Mouse (Mus musculus) heart, adult 9 months (tissue): Measurements from ENCODE around the gene Gm45521.

Experiments used
- DNase-seq, 2 experiments: peaks; one replicate each; pipeline ENCODE4 v3.0.0; 2022; ENCODE audit warnings: low spot score in 2 of 2

The Gm45521 gene

DNA sequence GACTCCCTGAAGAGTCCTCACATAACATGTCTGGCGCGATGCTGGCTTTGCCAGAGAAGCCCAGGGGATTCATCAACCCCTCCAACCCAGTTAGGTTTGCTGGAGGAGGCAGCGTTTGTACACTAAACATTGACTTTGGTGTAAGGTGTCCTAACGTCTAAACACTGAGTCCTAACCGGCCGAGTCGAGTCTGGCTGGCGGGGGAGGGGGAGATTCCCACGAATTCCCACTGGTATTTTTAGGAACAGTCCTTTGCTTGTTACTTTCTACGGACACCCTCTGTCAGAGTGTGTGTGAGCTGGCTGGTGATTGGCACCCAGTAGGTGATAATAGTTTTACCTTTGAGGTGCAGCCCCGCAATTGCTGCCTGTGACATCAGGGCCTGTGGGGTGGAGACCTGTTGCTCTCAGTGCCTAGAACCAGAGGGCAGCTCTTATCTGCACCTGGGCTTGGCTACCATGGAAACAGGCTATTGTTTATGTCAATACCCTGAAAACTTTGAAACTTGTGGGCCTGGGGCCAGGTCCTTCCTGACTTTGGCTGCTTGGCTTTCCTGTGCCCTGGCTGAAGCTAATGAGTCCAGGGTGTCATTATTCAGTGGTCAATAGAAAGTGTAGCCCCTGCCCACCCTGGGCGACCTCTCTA lies 4.4 kb upstream of the Gm45521 start:
- DNase-seq: peak; percentile 64 to 72

DNA sequence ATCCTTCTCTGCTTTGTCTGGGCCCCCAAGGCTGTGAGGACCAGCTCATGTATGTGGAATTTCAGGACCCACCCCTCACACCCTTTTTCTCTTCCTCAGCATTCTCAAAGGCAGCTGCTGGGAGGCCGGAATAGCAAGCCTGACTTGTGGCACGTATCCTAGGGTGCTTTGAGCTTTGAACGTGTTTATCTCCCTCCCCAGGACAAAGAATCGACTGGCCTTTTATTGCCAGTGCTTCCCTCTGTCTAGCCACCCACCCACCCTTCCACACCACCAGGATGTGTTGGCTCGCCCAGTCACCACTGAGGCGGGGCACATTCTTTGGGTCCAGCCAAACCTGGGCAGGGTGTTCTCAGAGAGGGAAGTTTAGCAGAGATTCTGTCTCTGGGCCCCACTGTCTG lies 3.0 kb upstream of the Gm45521 start:
- peak in 1 of 2 experiments; percentile 17 for DNase-seq

DNA sequence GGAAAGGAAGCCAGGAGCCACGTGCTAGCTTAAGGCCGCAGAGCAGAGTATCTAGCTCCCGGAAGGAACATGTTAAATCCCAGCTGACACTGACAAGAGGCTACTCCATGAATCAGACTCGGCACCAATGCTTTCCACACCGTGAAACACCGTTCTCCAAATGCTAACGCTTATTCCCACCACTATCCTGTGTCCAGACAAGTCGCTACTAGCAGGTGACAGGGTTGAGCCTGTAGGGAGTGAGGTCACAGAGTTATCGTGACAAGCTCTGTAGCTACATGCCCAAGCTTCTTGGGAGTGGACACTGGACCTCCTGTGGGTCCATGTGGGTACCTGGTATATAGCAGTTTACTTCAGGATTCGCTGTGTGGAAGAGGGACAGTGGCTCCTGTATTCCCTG lies 661 bp upstream of the Gm45521 start:
- no peak for DNase-seq

DNA sequence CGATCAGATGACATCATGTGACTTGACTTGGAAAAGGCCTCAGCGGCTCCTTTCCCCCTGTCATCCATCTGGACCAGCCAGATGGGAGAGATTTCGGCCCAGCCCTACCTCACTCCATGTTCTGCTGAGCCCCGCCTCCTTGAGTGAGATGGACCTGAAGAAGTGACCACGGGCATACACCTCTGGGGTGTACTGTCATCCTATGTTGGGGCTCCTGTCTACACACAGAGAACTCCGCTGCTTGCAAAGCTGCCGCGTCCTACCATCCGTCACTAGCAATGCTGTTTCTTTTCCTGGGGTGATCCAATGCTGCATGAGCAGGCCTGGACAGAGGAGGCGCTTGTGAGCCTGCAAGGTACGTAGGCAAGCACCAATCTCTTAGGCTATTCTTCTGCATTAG lies 3.5 kb downstream of the Gm45521 start:
- no peak for DNase-seq

DNA sequence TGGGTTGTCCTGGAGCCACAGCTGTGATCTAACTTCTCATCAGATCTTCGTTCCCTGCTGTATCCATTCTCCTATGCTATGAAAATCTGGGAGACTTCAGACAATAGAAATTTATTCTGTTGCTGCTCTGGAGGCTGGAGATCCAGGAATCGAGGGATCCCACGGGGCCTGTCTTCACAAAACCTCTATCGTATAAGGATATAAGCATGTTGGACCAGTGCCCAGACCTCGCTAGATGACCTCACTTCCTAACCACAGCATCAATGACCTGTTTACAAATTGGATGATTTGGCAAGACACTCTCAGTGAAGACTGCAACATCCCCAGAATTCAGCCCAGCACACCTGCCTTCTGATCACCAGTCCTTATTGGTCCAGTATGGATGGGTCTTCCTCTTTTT lies 4.6 kb downstream of the Gm45521 start:
- DNase-seq: no peak

DNA sequence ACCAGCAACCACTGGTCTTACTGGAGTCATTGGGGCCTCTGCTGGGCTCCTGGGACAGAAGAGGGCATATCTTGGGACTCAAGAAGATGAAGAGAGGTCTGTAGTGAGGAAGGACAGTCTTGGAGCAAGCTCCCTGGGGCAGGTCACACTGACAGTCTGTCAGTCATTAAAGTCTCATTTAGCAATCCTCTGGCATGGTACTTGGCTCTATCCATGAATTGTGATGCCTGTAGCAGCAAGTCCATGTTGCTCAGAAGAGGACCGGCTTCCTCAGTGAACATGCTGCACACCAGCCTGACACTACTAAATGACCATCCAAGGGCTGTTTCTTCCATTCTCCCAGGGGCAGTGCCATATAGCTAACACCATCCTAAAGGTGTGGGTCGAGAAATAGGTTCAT lies 5.5 kb downstream of the Gm45521 start:
- no peak for DNase-seq

DNA sequence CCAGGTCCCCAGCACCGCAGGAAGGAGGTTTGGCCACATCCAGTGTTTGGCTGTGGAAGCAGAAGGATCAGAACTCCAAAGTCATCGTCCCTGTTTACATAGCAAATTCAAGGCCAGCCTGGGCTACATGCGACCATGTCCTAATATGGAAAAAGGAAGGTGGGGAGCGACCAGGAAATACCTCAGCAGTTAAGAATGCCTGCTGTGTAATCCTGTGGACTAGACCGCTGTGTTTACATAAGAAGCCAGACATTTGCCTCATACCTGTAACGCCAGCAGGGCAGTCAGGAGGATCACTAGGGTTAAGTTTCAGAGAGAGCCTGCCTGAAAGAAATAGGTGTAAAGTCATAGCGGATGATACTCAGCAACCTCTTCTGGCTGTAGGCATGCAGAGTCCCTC lies 6.1 kb downstream of the Gm45521 start:
- no peak for DNase-seq

DNA sequence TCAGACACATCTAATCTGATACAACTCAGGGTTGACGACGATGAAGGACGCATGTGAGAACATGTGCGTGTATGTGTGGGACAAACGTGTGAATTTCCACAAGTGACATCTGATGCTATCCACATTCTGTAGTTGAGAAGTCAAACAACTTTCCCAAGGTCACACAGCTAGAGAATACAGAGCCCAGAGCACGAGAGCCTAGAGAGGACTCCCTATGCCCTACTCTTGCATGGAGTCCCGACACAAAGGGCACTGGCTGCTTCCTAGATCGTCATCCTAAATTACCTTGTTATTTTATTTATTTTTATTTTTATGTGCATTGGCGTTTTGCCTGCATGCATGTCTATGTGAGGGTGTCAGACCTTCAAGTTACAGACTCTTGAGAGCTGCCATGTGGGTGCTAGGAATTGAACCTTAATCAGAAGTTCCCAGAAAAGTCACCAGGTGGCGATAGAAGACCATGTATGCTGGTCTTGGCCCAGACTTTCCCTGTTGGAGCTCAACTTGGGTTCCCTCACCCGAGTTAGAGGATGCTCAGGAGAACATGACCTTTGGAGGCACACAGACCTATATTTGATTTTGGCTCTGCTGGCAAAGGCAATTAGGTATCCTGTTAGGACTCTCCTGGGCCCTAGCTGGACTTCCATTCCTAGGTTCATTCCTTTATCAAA lies 7.3 kb downstream of the Gm45521 start:
- DNase-seq: peak in 1 of 2 experiments; percentile 72

DNA sequence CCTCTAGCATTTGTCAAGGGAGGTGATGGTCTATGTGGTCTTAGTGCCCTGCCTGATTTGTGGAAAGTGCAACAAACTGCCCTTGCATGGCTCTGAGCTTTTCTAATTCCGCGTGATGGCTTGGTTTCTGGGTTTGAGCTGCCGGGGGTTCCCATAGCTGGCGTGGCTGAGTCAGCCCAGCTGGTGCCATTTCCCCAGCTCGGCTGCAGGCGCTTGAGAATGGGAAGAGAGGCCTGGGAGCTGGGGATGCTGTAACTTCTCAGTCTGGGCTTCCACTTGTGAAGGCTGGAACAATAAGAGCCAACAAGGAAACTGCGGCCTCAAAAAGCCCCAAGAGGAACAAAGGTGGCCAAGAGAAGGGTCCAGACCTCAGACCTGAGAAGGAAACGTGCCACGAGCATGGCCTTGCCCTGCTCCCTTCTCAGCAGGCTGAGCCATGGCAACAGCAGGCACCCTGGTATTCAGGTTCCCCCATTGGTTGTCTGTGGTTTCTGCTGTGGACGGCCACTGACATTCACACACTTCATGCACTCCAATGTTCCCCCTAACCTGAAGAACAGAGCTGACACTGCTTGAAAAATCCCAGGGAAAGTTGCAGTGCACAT lies 14.9 kb downstream of the Gm45521 start:
- no peak for DNase-seq

DNA sequence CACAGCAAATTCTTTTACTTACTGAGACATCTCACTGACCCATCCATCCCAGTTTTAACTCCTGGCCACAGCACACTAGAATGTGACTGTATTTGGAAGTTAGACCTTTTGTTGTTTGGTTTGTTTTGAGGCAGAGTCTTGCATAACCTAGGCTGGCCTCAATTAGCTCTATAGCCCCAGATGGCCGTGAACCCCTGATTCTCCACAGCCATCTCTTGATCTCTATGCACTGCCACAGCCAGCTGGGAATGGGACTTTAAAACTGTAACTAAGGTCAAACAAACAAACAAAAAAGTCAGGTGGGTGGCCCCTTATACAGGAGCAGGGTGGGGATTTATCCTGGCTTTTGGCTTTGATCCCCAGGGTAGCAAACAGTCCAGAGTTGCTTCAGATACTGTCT lies 17.6 kb downstream of the Gm45521 start:
- DNase-seq: no peak

DNA sequence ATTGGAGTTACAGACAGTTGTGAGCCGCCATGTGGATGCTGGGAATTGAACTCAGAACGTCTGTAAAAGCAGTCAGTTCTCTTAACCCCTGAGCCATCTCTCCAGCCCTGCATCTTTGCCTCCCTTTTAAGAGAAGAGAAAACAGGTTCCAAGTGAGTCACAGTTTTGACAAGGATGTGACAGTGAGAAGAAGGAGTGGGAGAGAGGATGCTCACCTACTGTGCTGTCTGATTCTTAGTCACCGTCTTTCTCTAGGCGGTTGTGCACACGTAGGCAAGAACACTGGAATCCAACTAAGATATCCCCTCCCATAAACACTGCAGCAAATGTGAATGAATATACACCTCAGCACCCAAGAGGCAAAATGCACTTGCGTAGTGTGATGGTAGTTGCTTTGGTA lies 18.1 kb downstream of the Gm45521 start:
- DNase-seq: no peak

DNA sequence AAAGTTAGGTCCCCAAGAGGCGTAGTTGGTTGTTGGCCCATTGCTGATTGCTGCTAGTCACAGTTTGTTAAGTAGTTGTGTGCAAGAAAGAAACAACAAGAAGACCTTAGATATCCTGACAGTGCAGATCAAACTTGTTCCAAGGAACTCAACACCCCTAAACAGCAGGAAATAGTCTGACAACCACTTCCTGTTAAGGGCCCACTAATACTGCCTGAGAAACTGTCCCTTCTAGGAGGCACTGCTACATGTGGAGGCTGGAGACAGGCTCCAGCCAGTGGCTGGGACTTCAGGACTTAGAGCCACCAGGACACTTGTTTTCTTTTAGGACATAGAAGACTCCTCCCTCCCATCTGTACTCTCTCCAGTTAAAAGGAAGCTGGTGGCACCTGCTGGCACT lies 20.4 kb downstream of the Gm45521 start:
- no peak for DNase-seq

DNA sequence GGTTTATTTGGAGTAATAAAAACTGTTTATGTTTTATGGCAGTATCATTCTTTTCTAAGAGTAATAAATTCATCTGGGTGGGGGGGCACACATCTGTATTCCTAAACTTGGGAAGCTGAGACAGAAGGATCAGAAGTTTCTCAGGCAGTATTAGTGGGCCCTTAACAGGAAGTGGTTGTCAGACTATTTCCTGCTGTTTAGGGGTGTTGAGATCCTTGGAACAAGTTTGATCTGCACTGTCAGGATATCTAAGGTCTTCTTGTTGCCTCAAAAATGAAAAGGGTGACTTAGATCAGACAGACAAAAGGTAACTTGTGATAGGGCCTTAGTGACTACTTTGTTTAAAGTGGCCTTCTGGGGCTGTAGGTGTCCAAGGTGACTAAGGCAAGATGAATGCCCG lies 21.1 kb downstream of the Gm45521 start:
- no peak for DNase-seq

DNA sequence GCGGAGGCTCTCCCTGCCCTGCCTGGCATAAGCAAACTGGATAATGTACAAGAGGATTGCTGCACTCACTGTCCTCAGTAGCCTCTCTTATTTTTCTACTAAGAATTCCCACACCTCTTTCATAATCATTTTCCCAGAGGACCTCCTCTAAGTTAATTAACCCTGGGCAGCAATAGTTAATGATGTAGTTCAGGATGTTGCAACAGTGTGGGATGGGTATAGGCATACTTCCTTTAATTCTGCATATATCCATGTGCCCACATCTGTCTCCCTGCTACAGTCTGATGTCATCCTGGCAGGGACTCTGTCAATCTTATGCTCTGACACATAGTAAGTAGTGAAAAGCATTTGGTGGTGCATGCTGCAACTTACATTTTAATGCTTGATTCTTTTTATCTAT lies 24.1 kb downstream of the Gm45521 start:
- no peak for DNase-seq

DNA sequence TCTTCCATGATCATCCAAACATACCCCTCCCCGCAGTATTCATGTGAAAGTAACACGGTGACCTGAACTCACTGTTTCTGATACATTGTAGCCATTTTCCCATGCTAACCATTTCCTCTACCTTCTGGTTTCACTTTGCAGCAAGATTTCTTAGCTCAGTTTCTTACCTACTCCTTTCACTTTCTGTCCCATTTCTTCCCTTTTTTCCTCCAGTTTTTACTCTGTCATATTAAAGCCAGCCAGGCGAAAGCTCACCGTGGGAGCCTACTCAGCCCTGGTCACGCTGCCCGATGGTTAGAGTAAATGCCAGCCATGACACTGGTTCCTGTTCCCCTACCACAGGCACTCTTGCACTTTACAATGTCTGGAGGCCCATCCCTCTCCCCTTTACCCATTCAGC lies 29.8 kb downstream of the Gm45521 start:
- no peak for DNase-seq

DNA sequence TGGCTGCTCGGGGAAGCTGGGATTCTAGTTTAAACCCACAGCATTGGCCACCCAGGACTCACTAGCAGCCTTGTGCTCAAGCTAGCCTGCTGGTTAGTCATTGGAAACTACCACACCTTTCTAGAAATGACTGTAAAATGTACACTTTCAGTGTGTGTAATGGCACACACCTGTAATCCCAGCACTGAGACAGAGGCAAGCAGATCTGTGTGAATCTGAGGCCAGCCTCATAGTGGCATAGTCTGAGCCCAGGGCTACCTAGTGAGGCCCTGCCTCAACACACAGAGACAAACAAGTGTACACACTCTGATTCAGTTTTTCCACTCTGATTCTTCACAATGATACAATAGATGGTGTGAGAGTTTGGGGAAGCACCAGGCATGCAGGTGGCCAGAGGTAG lies 32.3 kb downstream of the Gm45521 start:
- DNase-seq: no peak

DNA sequence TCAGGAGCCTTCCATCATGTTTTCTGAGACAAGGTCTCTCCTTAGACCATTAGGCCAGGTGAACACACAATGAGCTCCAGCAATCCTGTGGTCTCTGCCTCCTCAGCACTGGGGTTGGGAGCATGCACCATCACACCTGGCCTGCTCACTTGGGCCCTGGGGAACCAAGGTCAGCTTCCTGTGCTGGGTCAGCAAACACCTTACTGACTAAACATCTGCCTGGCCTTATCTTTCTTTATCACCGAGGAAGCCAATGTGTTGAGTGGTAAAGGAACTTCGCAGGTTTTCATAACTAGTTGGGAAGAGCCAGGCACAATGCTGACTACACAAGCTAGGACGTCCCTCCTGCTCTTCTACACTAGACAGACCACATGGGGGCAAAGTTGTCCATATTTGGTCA lies 32.9 kb downstream of the Gm45521 start:
- DNase-seq: no peak

DNA sequence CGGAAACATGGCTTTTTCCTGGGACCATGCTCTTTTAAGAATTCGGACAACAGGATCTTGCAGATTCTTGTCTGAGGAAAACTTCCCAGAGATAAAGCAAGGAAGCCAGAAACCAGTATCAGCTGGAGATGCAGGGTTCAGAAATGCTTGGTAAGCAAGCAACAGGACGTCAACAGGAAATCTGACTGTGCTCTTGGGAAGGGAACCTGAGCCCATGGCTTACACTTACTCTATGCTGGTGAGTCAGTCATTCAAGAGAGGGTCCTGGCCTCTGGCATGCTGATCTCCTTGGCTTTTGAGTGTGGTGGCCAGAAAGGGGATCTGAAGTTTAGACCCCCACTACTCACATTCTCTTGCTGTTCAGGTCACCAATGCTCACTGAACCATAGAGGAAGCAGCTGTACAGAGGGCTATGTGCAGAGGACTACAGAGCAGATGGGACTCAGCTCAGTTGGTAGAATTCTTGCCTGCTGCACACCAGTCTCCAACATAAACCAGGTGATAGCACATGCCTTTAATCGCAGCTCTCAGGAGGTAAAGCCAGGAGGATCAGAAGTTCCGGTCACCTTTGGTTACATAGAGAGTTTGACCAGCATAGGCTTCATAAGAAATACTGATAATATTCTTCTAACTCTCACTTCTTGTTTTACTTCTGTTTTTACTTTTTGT lies 34.2 kb downstream of the Gm45521 start:
- DNase-seq: no peak

DNA sequence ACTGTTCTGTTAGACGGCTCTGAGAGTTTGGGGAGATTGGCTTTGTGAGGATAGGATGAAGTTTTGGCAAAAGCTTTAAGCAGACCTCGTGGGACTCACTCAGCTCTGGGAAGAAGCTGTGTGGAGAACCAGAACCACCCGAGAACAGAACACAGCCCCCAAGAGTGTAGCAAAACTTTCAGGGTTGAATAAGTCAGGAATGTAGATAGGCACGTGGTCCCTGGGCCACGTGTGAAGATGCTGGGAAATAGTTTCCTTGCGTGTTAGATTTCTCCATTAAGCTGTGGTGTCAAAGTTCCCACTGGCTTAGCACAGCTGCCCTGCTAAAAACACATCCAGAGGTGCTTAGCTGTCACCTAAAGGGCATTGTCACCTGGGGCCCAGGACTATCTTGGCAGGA lies 35.1 kb downstream of the Gm45521 start:
- DNase-seq: no peak

DNA sequence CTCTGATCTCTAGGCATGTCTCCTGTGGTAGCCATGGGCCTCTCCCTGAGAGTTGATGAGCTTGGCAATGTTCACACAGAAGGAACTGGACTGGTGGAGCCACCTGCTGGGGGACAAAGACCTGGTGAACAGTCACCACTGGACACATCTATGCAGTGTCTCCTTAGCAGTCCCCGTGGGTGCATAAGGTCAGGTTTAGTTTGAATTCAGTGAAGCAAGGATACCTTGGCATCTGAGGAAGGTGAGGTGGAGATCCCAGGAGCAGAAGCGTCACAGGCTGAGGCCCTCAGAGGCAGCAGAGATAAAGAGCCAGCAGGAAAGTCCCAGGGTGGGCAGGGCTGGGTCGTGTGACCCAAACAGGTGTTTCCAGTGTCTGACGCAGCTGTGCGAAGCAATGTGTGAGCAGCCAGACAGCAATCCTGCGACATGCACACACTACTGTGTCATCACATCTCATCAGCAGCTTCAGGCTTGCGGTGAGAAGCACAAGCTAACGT lies 37.2 kb downstream of the Gm45521 start, which contains the start of gene Dnase1l3:
TSS of gene Dnase1l3 (minus strand) at position 303 of the 497 bp plus-strand sequence.
- no peak for DNase-seq

DNA sequence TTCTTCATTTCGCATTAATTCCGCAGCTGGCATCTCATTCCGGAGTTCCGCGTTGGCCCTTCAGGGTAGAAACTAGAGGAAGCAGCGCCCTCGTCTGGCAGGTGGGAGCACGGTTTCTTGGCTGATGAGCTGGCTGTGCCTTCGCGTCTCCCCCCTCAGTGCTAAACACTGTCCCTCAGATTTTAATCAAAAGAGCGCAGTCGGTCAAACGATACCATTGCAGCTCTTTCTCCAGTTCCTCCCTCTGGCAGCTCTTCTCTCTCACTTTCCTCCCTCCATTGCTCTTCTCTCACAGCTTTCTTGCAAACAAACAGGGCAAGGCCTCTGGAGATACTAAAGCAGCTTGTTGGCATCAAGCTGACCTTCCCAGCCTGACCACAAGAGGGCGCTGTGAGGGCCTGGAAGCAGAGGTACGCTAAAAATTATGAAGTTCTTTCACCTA lies 40.2 kb downstream of the Gm45521 start:
- peak; percentile 78 to 90 for DNase-seq

DNA sequence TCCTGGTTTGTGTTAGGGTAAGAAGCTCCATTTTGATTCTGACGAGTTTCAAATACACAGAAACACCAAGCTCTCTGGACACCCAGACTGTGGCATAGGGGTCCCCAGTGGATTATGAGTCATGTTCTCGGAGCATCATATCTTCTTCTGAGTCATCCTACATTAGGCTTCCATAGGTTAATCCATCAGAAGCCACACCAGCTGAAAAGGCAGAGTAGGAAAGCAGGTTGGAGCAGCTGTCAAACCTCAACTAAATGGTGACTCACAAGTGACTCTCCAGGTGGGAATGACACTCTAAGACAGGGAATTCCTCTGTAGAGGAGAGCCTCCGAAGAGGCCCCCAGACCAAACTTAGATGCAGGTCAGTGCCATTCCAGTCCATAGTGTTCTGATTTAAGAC lies 41.9 kb downstream of the Gm45521 start:
- DNase-seq: no peak

DNA sequence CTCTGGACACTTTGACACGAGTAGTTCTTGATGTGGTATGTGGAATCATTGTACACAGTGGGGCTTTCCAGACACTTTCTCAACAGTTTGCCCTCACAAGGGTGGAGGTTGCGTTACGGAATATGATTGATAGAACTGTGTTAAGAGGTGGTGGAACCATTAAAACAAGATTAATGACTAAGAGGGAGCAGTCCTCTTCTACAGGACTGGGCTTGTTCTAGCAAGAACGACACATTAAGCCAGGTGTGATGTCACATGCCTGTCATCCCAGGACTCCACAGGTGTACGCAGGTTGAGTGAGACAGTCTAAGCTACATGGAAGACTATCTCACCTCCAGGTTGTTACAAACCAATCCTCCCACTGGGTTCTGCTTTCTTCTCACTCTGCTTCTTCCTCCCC lies 42.3 kb downstream of the Gm45521 start:
- DNase-seq: no peak
